Mouse (Mus musculus) limb, embryonic 11.5 days (tissue): ENCODE measurements around the gene Endov. TPM values are rescaled to one million over a fixed set of nuclear protein-coding genes. Genes with fewer than 3 reads are reported as not detected.

Source experiments
- polyA plus RNA-seq: library from polyadenylated mRNA; unstranded; fragments of >200 nt; fragmentation: Nextera tagmentation; extraction: Ambion mirVana; gene quantifications from 2 replicates; pipeline ENCODE4 v1.2.1, GENCODE M21; 2014

Gene Endov
- polyA plus RNA-seq, 1 experiment from 2014 or later, result 17.8 TPM

Other genes starting within 250 kb of the Endov start
- 16.5 and 17.9 TPM in 2 replicates for gene Gaa, start 223.5 kb upstream of the Endov start, polyA plus RNA-seq
- 463 and 475 TPM in 2 replicates for gene Eif4a3, start 191.3 kb upstream of the Endov start, polyA plus RNA-seq
- 0.17 and 0.18 TPM in 2 replicates for gene Card14, start 183.6 kb upstream of the Endov start, polyA plus RNA-seq
- gene Sgsh, start 135.8 kb upstream of the Endov start, polyA plus RNA-seq, result 4.9 and 6.2 TPM in 2 replicates
- gene Slc26a11, start 135.8 kb upstream of the Endov start, polyA plus RNA-seq, result 7.3 and 7.4 TPM in 2 replicates
- 3.1 and 3.5 TPM in 2 replicates for gene Rnf213, start 98.2 kb upstream of the Endov start, polyA plus RNA-seq
- 0.29 and 0.60 TPM in 2 replicates for gene Nptx1, start 56.4 kb downstream of the Endov start, polyA plus RNA-seq
- gene Rptor, start 111.6 kb downstream of the Endov start, polyA plus RNA-seq, result 13.8 and 16.2 TPM in 2 replicates